Mouse (Mus musculus): ENCODE data around the gene Ppp1r1a. TPM values are rescaled to one million over a fixed set of nuclear protein-coding genes. Genes with fewer than 3 reads are reported as not detected.

The Ppp1r1a gene
- total and polyA plus RNA-seq, 2 experiments from 2014 or later = 8.4 to 36.3 TPM

DNA sequence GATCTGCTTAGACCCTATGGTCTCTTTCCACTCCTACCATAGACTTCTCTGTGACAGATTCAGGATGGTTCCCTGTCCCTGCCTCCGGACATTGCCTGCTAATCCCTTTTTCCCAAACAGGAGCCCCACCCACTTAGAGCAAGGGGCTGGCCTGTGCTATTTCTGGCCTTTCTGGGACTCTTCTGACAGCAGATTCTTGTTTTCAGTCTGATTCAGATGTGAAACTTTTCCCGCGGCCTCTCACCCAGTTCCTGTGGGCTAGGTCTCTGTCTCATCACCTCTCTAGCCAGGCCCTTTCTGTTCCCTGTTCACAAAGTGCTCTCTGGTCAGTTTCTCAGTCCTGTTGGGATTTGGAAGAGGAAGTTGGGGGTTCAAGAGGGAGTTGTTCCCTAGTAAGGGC, 22.9 kb downstream of the Ppp1r1a start:
- Histone ChIP-seq H3K4me3 (ENCODE audit: low read depth, low read length) (no peak overlapping the region), H3K9ac (replicated peaks; ENCODE audit: low read depth, low read length) (no peak overlapping the region), H3K27ac (ENCODE audit: low read depth) (no peak overlapping the region), H3K36me3 (replicated peaks; ENCODE audit: control insufficient read depth, insufficient read depth, low read length) (no peaks in the 10 kb centered on the region), H3K4me2 (ENCODE audit: low read depth, low read length) (peak overlapping the region; percentile 49), H3K9me3 (replicated peaks; ENCODE audit: control insufficient read depth, low read length) (no peaks in the 10 kb centered on the region), H3K4me1 (ENCODE audit: control insufficient read depth, insufficient read depth) (peaks cover 7% of the 10 kb centered on the region; the same call in 1 of the 2 replicates), H3K27me3 (ENCODE audit: control insufficient read depth, insufficient read depth, low read length) (no peaks in the 10 kb centered on the region)
- WGBS = 12% methylated on average over 3 of the region's 3 CpGs
- TF ChIP-seq CTCF (IDR thresholded peaks at IDR 0.05; ENCODE audit: low read depth) (no peak), EP300 (IDR thresholded peaks at IDR 0.05; ENCODE audit: low read depth) (no peak)
- ATAC-seq (ENCODE audit: insufficient read depth, low read depth) = no peak
- DNase-seq (ENCODE audit: low spot score) = peak; percentile 27

DNA sequence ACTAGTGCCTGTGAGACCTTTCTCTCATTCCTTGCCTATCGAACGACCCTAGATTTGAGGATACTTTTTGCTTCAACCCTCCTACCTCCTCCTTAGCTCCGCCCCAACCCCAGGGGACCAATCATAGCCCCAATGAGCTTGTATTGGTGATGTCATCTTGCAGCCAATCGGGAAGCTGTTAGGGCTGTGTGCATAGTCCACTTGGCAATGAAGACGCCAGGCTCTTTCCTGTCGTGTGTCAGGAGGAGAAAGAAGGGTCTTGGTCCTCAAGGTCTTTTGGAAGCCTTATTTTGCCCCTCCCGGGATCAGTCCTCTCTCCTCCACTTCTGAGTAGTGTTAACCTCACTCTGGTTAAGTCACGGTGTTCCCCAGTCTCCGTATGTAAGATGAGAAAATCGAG, 23.7 kb downstream of the Ppp1r1a start:
- WGBS = 4% methylated on average over 10 of the region's 10 CpGs
- peak; percentile 92 for ATAC-seq (ENCODE audit: insufficient read depth, low read depth)
- Histone ChIP-seq H3K4me3 (ENCODE audit: low read depth, low read length) (peak overlapping the region; percentile 26), H3K9me3 (replicated peaks; ENCODE audit: control insufficient read depth, low read length) (no peaks in the 10 kb centered on the region), H3K4me2 (ENCODE audit: low read depth, low read length) (peak overlapping the region; percentile 49), H3K27ac (ENCODE audit: low read depth) (no peak overlapping the region), H3K36me3 (replicated peaks; ENCODE audit: control insufficient read depth, insufficient read depth, low read length) (no peaks in the 10 kb centered on the region), H3K9ac (replicated peaks; ENCODE audit: low read depth, low read length) (no peak overlapping the region), H3K4me1 (ENCODE audit: control insufficient read depth, insufficient read depth) (peaks cover 7% of the 10 kb centered on the region; the same call in 1 of the 2 replicates), H3K27me3 (ENCODE audit: control insufficient read depth, insufficient read depth, low read length) (no peaks in the 10 kb centered on the region)
- TF ChIP-seq CTCF (IDR thresholded peaks at IDR 0.05; ENCODE audit: low read depth) (no peak), EP300 (IDR thresholded peaks at IDR 0.05; ENCODE audit: low read depth) (no peak)
- peak; percentile 79 for DNase-seq (ENCODE audit: low spot score)

- Histone ChIP-seq H3K4me1 (ENCODE audit: control insufficient read depth, insufficient read depth) (peaks cover 7% of the 10 kb centered on the region; the same call in 1 of the 2 replicates), H3K4me3 (ENCODE audit: low read depth, low read length) (peak overlapping the region; percentile 26), H3K4me2 (ENCODE audit: low read depth, low read length) (peak overlapping the region; percentile 49), H3K9me3 (replicated peaks; ENCODE audit: control insufficient read depth, low read length) (no peaks in the 10 kb centered on the region), H3K9ac (replicated peaks; ENCODE audit: low read depth, low read length) (no peak overlapping the region), H3K36me3 (replicated peaks; ENCODE audit: control insufficient read depth, insufficient read depth, low read length) (no peaks in the 10 kb centered on the region), H3K27me3 (ENCODE audit: control insufficient read depth, insufficient read depth, low read length) (no peaks in the 10 kb centered on the region), H3K27ac (ENCODE audit: low read depth) (no peak overlapping the region)
- WGBS = 11% methylated on average over 6 of the region's 7 CpGs
- DNase-seq (ENCODE audit: low spot score) (no peak), ATAC-seq (ENCODE audit: insufficient read depth, low read depth) (peak; percentile 10; the same call in 1 of the 2 replicates)
- no peak for TF ChIP-seq CTCF (IDR thresholded peaks at IDR 0.05; ENCODE audit: low read depth)
- no peak for TF ChIP-seq EP300 (IDR thresholded peaks at IDR 0.05; ENCODE audit: low read depth)
These were observed 24.2 kb downstream of the Ppp1r1a start for GRCm38 (mm10) chr15:103513621-103514031.

- 33% methylated on average over 1 of the region's 1 CpGs for WGBS
- ATAC-seq (ENCODE audit: insufficient read depth, low read depth) = no peak
- H3K27me3 ChIP-seq (ENCODE audit: control insufficient read depth, insufficient read depth, low read length) = no peaks in the 10 kb centered on the region
- no peaks in the 10 kb centered on the region for H3K36me3 ChIP-seq (replicated peaks; ENCODE audit: control insufficient read depth, insufficient read depth, low read length)
- H3K9me3 ChIP-seq (replicated peaks; ENCODE audit: control insufficient read depth, low read length) = no peaks in the 10 kb centered on the region
- no peak overlapping the region for H3K4me3 ChIP-seq (ENCODE audit: low read depth, low read length)
- H3K4me2 ChIP-seq (ENCODE audit: low read depth, low read length) = no peak overlapping the region
- DNase-seq (ENCODE audit: low spot score) = no peak
- no peak overlapping the region for H3K27ac ChIP-seq (ENCODE audit: low read depth)
- no peak overlapping the region for H3K9ac ChIP-seq (replicated peaks; ENCODE audit: low read depth, low read length)
- peaks cover 7% of the 10 kb centered on the region; the same call in 1 of the 2 replicates for H3K4me1 ChIP-seq (ENCODE audit: control insufficient read depth, insufficient read depth)
- TF ChIP-seq EP300 (IDR thresholded peaks at IDR 0.05; ENCODE audit: low read depth) (no peak), CTCF (IDR thresholded peaks at IDR 0.05; ENCODE audit: low read depth) (no peak)
These were observed 26.2 kb downstream of the Ppp1r1a start for GRCm38 (mm10) chr15:103511652-103512051.

- Histone ChIP-seq H3K36me3 (replicated peaks; ENCODE audit: control insufficient read depth, insufficient read depth, low read length) (no peaks in the 10 kb centered on the region), H3K27ac (ENCODE audit: low read depth) (no peak overlapping the region), H3K4me1 (ENCODE audit: control insufficient read depth, insufficient read depth) (no peaks in the 10 kb centered on the region), H3K9me3 (replicated peaks; ENCODE audit: control insufficient read depth, low read length) (no peaks in the 10 kb centered on the region), H3K27me3 (ENCODE audit: control insufficient read depth, insufficient read depth, low read length) (peaks cover 13% of the 10 kb centered on the region), H3K9ac (replicated peaks; ENCODE audit: low read depth, low read length) (no peak overlapping the region), H3K4me3 (ENCODE audit: low read depth, low read length) (no peak overlapping the region), H3K4me2 (ENCODE audit: low read depth, low read length) (no peak overlapping the region)
- DNase-seq (ENCODE audit: low spot score) = no peak
- WGBS = 40% methylated on average over 3 of the region's 3 CpGs
- no peak for ATAC-seq (ENCODE audit: insufficient read depth, low read depth)
- TF ChIP-seq CTCF (IDR thresholded peaks at IDR 0.05; ENCODE audit: low read depth) (no peak), EP300 (IDR thresholded peaks at IDR 0.05; ENCODE audit: low read depth) (no peak)
These were observed 28.5 kb downstream of the Ppp1r1a start for GRCm38 (mm10) chr15:103509317-103509716.

DNA sequence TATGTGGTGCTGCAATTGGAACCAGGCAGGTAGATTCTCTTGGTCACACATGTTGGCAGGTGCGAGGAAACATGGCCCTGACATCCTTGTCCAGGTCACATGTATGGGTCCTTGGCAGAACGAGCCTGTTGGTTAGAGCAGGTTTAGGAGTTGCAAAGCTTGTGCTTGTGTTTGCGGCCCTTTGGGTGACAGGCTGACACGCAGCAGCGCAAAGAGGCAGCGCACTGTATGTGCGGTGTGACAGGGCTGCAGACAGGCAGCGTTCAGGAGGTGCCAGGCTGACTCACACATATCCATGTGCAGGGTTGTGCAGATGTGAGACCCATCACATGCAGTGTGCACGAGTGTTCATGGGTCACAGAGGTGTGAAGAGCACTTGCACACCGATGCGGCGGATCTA, 34.1 kb downstream of the Ppp1r1a start:
- 44% methylated on average over 12 of the region's 12 CpGs for WGBS
- Histone ChIP-seq H3K36me3 (replicated peaks; ENCODE audit: control insufficient read depth, insufficient read depth, low read length) (no peaks in the 10 kb centered on the region), H3K4me3 (ENCODE audit: low read depth, low read length) (peak overlapping the region; percentile 60), H3K27ac (ENCODE audit: low read depth) (no peak overlapping the region), H3K9ac (replicated peaks; ENCODE audit: low read depth, low read length) (no peak overlapping the region), H3K4me1 (ENCODE audit: control insufficient read depth, insufficient read depth) (0 out of 2 replicates have a peak, but pooled peaks cover 6% of the 10 kb centered on the region), H3K4me2 (ENCODE audit: low read depth, low read length) (peak overlapping the region; percentile 99), H3K9me3 (replicated peaks; ENCODE audit: control insufficient read depth, low read length) (no peaks in the 10 kb centered on the region), H3K27me3 (ENCODE audit: control insufficient read depth, insufficient read depth, low read length) (peaks cover 23% of the 10 kb centered on the region)
- DNase-seq (ENCODE audit: low spot score) (no peak), ATAC-seq (ENCODE audit: insufficient read depth, low read depth) (no peak)
- no peak for TF ChIP-seq EP300 (IDR thresholded peaks at IDR 0.05; ENCODE audit: low read depth)
- no peak for TF ChIP-seq CTCF (IDR thresholded peaks at IDR 0.05; ENCODE audit: low read depth)

Data from heart, postnatal 0 days (tissue).